Mouse (Mus musculus) inflammation-experienced regulatory T-cells (primary cell): ENCODE measurements around the gene Crocc2. TPM values are rescaled to one million over a fixed set of nuclear protein-coding genes. Genes with fewer than 3 reads are reported as not detected.

Experiments
- polyA plus RNA-seq, 2 experiments: library from polyadenylated mRNA; unstranded; fragments of 100-300 nt; shearing (Covaris generic); gene quantifications; one replicate each; pipeline ENCODE4 v1.2.1; 2017

Gene Crocc2
- polyA plus RNA-seq, result 1 to 10 TPM in 1 of 2 experiments, under 1 TPM in 1; 0.02 to 1.2 TPM

GRCm38 (mm10) chr1:93168295-93168775 lies at the start of gene Crocc2:
Gene Crocc2 (plus strand): TSS chr1:93168725.

GRCm38 (mm10) chr1:93135036-93135526 lies 33.4 kb upstream of the Crocc2 start, which contains the start of gene Agxt:
Gene Agxt (plus strand): TSS chr1:93135240.

DNA sequence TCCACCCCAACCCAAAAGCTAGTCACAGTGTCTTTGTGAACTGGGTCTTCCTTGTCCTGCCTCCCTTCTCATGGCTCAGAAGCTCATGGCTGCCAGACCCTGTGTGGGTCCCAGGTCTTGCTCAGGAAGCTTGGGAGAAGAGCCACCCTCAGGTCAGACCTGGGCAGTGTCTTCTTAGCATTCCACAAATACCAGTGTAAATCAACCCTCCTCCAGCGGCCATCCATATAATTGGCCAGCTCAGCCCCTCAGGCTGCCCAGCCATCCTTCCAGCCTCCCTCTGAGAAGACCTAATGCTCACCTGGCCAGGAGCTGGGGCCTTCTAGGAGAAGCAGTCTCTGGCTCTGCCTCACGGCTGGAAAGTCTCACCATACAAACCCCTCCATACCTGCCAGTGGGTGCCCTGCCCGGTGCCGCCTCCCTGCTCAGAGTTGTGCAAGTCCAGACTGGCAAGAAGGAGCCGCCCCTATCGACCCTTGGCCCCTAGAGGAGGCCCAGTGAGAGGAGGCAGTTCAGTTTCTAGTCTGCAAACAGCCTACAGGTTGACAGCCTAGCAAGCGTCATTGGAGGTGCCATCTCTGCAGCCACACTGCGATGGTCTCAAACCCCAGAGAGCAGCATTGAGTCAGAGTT lies 7.9 kb upstream of the Crocc2 start, which contains the start of gene 2310007B03Rik:
Gene 2310007B03Rik (minus strand): TSS at position 448 of the 633 bp plus-strand sequence.

DNA sequence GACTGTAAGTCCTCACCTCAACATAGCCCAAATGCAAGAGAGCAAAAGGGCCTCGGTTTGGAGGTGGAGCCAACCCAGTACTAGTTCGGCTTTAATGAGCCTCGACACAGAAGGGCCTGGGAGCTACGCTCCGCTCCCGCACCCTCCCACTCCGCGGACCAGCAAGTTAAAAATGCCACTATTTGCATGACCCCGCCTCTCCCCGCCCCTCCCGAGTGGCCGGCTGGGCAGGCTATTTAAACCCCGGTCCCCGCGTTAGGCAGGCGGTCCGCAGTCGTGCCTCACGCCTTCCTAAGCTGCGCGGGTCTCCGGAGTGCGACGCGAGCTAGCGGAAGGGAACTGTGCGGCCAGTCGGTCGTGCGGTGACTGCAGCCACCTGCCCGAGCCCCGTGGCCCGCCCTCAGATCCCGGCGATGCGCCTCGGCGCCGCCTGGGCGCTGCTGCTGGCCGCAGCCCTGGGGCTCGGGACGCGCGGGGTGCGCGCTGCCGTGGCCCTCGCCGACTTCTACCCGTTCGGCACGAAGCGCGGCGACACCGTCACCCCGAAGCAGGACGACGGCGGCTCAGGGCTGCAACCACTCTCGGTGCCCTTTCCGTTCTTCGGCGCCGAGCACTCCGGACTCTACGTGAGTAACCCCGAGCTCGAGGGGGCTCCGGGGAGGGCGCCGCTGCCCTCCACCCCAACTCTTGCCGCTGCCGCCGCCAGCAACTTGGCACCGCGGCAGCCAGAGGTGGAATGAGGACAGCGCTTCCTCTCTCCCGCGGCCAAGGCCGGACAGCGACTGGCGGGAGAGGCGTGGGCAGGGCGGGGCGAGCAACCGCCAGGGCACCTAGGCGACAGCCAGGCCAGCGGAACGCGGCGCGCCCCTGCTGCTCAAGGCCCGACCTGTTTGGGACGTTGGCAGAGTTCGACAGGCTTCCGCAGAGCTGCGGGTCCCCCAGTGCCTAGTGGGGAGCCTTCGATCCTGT lies 67.3 kb downstream of the Crocc2 start, which contains the start of gene Sned1:
Gene Sned1 (plus strand): TSS at position 266 of the 969 bp plus-strand sequence.

Other genes starting within 250 kb of the Crocc2 start
- gene Capn10, start 234.3 kb upstream of the Crocc2 start, polyA plus RNA-seq, result 10 to 100 TPM; 14.3 to 20.1 TPM
- 1 to 10 TPM; 1.0 to 2.0 TPM for gene Gpr35, start 217.9 kb upstream of the Crocc2 start, polyA plus RNA-seq
- gene Aqp12, start 162.4 kb upstream of the Crocc2 start, polyA plus RNA-seq, result 1 to 10 TPM in 1 of 2 experiments, not detected in 1; 1.8 TPM
- 1 to 10 TPM in 1 of 2 experiments, not detected in 1; 3.0 TPM for gene Kif1a, start 66.8 kb upstream of the Crocc2 start, polyA plus RNA-seq
- not detected for gene Agxt, start 33.5 kb upstream of the Crocc2 start, polyA plus RNA-seq
- not detected for gene 2310007B03Rik, start 7.8 kb upstream of the Crocc2 start, polyA plus RNA-seq
- gene Sned1, start 67.1 kb downstream of the Crocc2 start, polyA plus RNA-seq, result under 1 TPM in 1 of 2 experiments, not detected in 1; 0.43 TPM
- 10 to 100 TPM; 16.2 to 18.1 TPM for gene Mterf4, start 137.2 kb downstream of the Crocc2 start, polyA plus RNA-seq
- gene Ppp1r7, start 174.1 kb downstream of the Crocc2 start, polyA plus RNA-seq, result 10 to 100 TPM; 48.0 to 60.2 TPM
- 1 to 10 TPM in 1 of 2 experiments, under 1 TPM in 1; 0.66 to 2.3 TPM for gene Pask, start 174.8 kb downstream of the Crocc2 start, polyA plus RNA-seq
- gene Ano7, start 205.2 kb downstream of the Crocc2 start, polyA plus RNA-seq, result under 1 TPM; 0.24 to 0.28 TPM